Mouse (Mus musculus) small intestine, adult 2 months (tissue): Measurements from ENCODE around the gene Lzts2.

Experiments
- CTCF ChIP-seq: fragments of 200-500 bp; IDR thresholded peaks from 2 replicates; pipeline ENCODE4 v1.5.1; 2012; ENCODE audit warnings: low read depth, mild to moderate bottlenecking, control low read depth, inconsistent platforms, low read length, moderate library complexity, mixed read lengths; ENCODE audit not compliant: insufficient replicate concordance, insufficient read length; ENCODE audit errors: extremely low read depth
- POLR2A ChIP-seq: fragments of 200-500 bp; IDR thresholded peaks from 2 replicates; pipeline ENCODE4 v1.6.1; 2012; ENCODE audit warnings: low read depth, mild to moderate bottlenecking, control low read depth, inconsistent platforms, low read length, moderate library complexity

DNA sequence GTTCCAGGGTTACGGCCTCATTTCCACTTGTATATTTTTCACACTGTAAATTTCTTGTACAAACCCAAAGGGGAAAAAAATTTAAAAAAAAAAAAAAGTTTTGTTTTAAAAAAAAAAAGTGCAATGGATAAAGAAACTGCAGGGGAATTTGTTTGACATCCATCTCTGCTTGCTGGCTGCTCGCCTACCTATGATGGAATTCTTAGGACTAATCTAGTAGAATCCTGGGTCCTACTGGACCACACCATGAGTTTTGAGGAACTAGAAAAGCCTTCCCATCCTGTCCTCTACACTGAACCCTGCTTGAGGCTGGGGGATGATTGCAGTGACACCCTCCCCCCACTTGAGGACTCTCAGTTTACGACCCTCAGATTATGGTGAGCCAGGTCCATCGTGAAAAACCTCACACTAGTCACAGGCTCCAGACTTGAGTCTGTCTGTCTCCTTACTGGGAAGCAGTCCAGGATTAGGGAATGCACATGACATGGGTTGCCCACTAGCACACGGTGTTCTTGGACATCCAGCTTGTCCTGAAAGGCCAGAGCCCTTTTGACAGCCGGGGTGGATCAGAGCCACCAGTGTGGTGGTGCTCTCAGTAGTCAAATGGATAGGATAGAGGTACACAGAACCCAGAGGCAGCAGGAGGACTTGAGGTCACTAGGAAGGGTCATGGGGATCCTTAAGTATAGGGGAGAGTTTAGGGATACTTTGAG, 12.9 kb downstream of the Lzts2 start:
- TF ChIP-seq POLR2A, result no peak
- TF ChIP-seq CTCF, result no peak
